In genomic region chr3:131364194-131364593, GRCm38 (mm10) we compare ENCODE assay signal across 9 mouse cellular contexts.
DNase-seq lines count a peak whose midpoint lies in the region; ATAC-seq and TF ChIP-seq lines count a peak whose summit lies in the region.
"Had no signal": no experiment of that assay in that cellular context is flagged by ENCODE, and none has a peak within 500 bp of the region (broad histone marks: within the 10 kb centered on the region; RNA-seq: fewer than 3 reads in every experiment).

No protein-coding gene starts in this region.

- H3K27ac ChIP-seq in heart, postnatal 0 days (ENCODE audit: low read depth), result no peak overlapping the region
- no peak overlapping the region for H3K27ac ChIP-seq in midbrain, embryonic 11.5 days (ENCODE audit: low read depth, low read length)
- no peak overlapping the region for H3K27ac ChIP-seq in midbrain, embryonic 10.5 days (replicated peaks)
- no peak overlapping the region for H3K27ac ChIP-seq in liver, embryonic 14.5 days
- H3K27ac ChIP-seq in stomach, postnatal 0 days (replicated peaks), result peak overlapping the region; percentile 56; the same call in 1 of the 2 replicates
- H3K27ac ChIP-seq: macrophage had no signal

- no peaks in the 10 kb centered on the region for H3K36me3 ChIP-seq in heart, postnatal 0 days (replicated peaks; ENCODE audit: control insufficient read depth, insufficient read depth, low read length)
- no peaks in the 10 kb centered on the region for H3K36me3 ChIP-seq in midbrain, embryonic 11.5 days (ENCODE audit: control insufficient read depth, insufficient read depth, low read length)
- H3K36me3 ChIP-seq in midbrain, embryonic 10.5 days, result no peaks in the 10 kb centered on the region
- no peaks in the 10 kb centered on the region for H3K36me3 ChIP-seq in liver, embryonic 14.5 days (replicated peaks; ENCODE audit: control insufficient read depth, insufficient read depth, low read depth)
- no peaks in the 10 kb centered on the region for H3K36me3 ChIP-seq in stomach, postnatal 0 days (ENCODE audit: control insufficient read depth, insufficient read depth, low read length)

- no peaks in the 10 kb centered on the region for H3K27me3 ChIP-seq in heart, postnatal 0 days (ENCODE audit: control insufficient read depth, insufficient read depth, low read length)
- no peaks in the 10 kb centered on the region for H3K27me3 ChIP-seq in midbrain, embryonic 11.5 days (ENCODE audit: control insufficient read depth, insufficient read depth, low read length)
- no peaks in the 10 kb centered on the region for H3K27me3 ChIP-seq in midbrain, embryonic 10.5 days (ENCODE audit: low read depth, poor library complexity, severe bottlenecking)
- no peaks in the 10 kb centered on the region for H3K27me3 ChIP-seq in liver, embryonic 14.5 days (ENCODE audit: control insufficient read depth, insufficient read depth, low read length)
- no peaks in the 10 kb centered on the region for H3K27me3 ChIP-seq in stomach, postnatal 0 days (ENCODE audit: control insufficient read depth, insufficient read depth, low read length)

- 0 out of 2 replicates have a peak overlapping the region, but pooled peaks have one; percentile 33 for H3K4me2 ChIP-seq in heart, postnatal 0 days (ENCODE audit: low read depth, low read length)
- no peak overlapping the region for H3K4me2 ChIP-seq in midbrain, embryonic 11.5 days
- peak overlapping the region; percentile 27 for H3K4me2 ChIP-seq in liver, embryonic 14.5 days (ENCODE audit: low read depth)
- peak overlapping the region; percentile 49 for H3K4me2 ChIP-seq in stomach, postnatal 0 days (replicated peaks; ENCODE audit: low read depth)

- no peak overlapping the region for H3K9ac ChIP-seq in heart, postnatal 0 days (replicated peaks; ENCODE audit: low read depth, low read length)
- no peak overlapping the region for H3K9ac ChIP-seq in midbrain, embryonic 11.5 days (ENCODE audit: low read length)
- H3K9ac ChIP-seq in liver, embryonic 14.5 days (replicated peaks), result no peak overlapping the region
- no peak overlapping the region for H3K9ac ChIP-seq in stomach, postnatal 0 days (ENCODE audit: low read length)

- H3K4me3 ChIP-seq in heart, postnatal 0 days (ENCODE audit: low read depth, low read length), result no peak overlapping the region
- H3K4me3 ChIP-seq in midbrain, embryonic 11.5 days (ENCODE audit: low read depth, low read length), result no peak overlapping the region
- no peak overlapping the region for H3K4me3 ChIP-seq in midbrain, embryonic 10.5 days
- H3K4me3 ChIP-seq in liver, embryonic 14.5 days (ENCODE audit: insufficient read depth in 1 of 2, low read depth in 2 of 2, low read length in 2 of 2), result no peak overlapping the region
- H3K4me3 ChIP-seq in stomach, postnatal 0 days (ENCODE audit: low read depth, low read length), result no peak overlapping the region

- no peaks in the 10 kb centered on the region for H3K4me1 ChIP-seq in heart, postnatal 0 days (ENCODE audit: control insufficient read depth, insufficient read depth)
- H3K4me1 ChIP-seq in midbrain, embryonic 11.5 days (ENCODE audit: control insufficient read depth, insufficient read depth, low read length), result no peaks in the 10 kb centered on the region
- peaks cover 8% of the 10 kb centered on the region for H3K4me1 ChIP-seq in midbrain, embryonic 10.5 days
- peaks cover 0 to 5% of the 10 kb centered on the region in 2 experiments; a peak in 1 of 4 replicates for H3K4me1 ChIP-seq in liver, embryonic 14.5 days (replicated peaks; ENCODE audit: control insufficient read depth in 2 of 2, insufficient read depth in 2 of 2, low read length in 1 of 2)
- no peaks in the 10 kb centered on the region; the same call in 1 of the 2 replicates for H3K4me1 ChIP-seq in stomach, postnatal 0 days (replicated peaks; ENCODE audit: control insufficient read depth, insufficient read depth)

- ATAC-seq in heart, postnatal 0 days (ENCODE audit: insufficient read depth, low read depth), result no peak
- ATAC-seq in midbrain, embryonic 11.5 days (ENCODE audit: low FRiP score), result peak; percentile 19; the same call in 1 of the 2 replicates
- ATAC-seq in liver, embryonic 14.5 days (ENCODE audit: insufficient read depth), result peak; percentile 6; the same call in 1 of the 2 replicates
- peak; percentile 63 for ATAC-seq in stomach, postnatal 0 days (ENCODE audit: low FRiP score, low TSS enrichment)
- ATAC-seq in erythroblast, adult 5-6 weeks (replicated peaks; ENCODE audit: low FRiP score, poor library complexity, severe bottlenecking), result no peak

- no peak for DNase-seq in heart, postnatal 0 days (ENCODE audit: low spot score)
- no peak for DNase-seq in heart, adult 8-10 months (ENCODE audit: low spot score)
- no peak for DNase-seq in midbrain, embryonic 11.5 days (ENCODE audit: low spot score, missing footprints)
- no peak for DNase-seq in midbrain, embryonic 10.5 days (ENCODE audit: low spot score)
- DNase-seq in liver, embryonic 14.5 days (ENCODE audit: low read depth in 3 of 3, low spot score in 3 of 3), result no peak
- DNase-seq in stomach, postnatal 0 days (ENCODE audit: low spot score), result peak; percentile 39
- DNase-seq in neural tube, embryonic 10.5 days (ENCODE audit: extremely low spot score, low spot score), result no peak

- H3K9me3 ChIP-seq in heart, postnatal 0 days (replicated peaks; ENCODE audit: control insufficient read depth, low read length), result no peaks in the 10 kb centered on the region
- no peaks in the 10 kb centered on the region for H3K9me3 ChIP-seq in midbrain, embryonic 11.5 days (ENCODE audit: control insufficient read depth, low read length)
- H3K9me3 ChIP-seq in midbrain, embryonic 10.5 days (replicated peaks), result no peaks in the 10 kb centered on the region
- H3K9me3 ChIP-seq in liver, embryonic 14.5 days (ENCODE audit: control insufficient read depth, low read length), result no peaks in the 10 kb centered on the region
- H3K9me3 ChIP-seq in stomach, postnatal 0 days (ENCODE audit: control insufficient read depth, low read length), result no peaks in the 10 kb centered on the region

- TF ChIP-seq CTCF in heart, postnatal 0 days (IDR thresholded peaks at IDR 0.05; ENCODE audit: low read depth), result no peak
- TF ChIP-seq CTCF in liver, embryonic 14.5 days (IDR thresholded peaks at IDR 0.05; ENCODE audit: low read depth), result no peak
- TF ChIP-seq CTCF in stomach, postnatal 0 days (IDR thresholded peaks at IDR 0.05; ENCODE audit: low read depth), result no peak

- 21% methylated on average over 8 of the region's 8 CpGs for WGBS in heart, postnatal 0 days
- 86% methylated on average over 8 of the region's 8 CpGs for WGBS in midbrain, embryonic 11.5 days
- 85% methylated on average over 8 of the region's 8 CpGs for WGBS in midbrain, embryonic 10.5 days
- WGBS in liver, embryonic 14.5 days (ENCODE audit: insufficient replicate concordance), result 55% methylated on average over 8 of the region's 8 CpGs
- 48% methylated on average over 8 of the region's 8 CpGs for WGBS in stomach, postnatal 0 days

- no peak for TF ChIP-seq EP300 in heart, postnatal 0 days (IDR thresholded peaks at IDR 0.05; ENCODE audit: low read depth)
- TF ChIP-seq EP300 in liver, embryonic 14.5 days (IDR thresholded peaks at IDR 0.05; ENCODE audit: low read depth), result no peak
- TF ChIP-seq EP300 in stomach, postnatal 0 days (optimal IDR thresholded peaks at IDR 0.05), result no peak

Comparison
In these comparisons a context has a peak if more than half of its experiments do, and no peak if none do; other contexts are left out.
1. ATAC-seq: peak in midbrain, embryonic 11.5 days (single experiment), liver, embryonic 14.5 days (single experiment) and stomach, postnatal 0 days (single experiment); none in heart, postnatal 0 days (single experiment) and erythroblast, adult 5-6 weeks (single experiment).